Mouse (Mus musculus) forebrain, embryonic 12.5 days (tissue): ENCODE data around the gene Abca7. TPM values are rescaled to one million over a fixed set of nuclear protein-coding genes. Genes with fewer than 3 reads are reported as not detected.
A peak's percentile ranks its signal among the peaks of the same experiment; 100 is the strongest.

Experiments used
- ATAC-seq: fragments of 200-750 bp; cut with Nextera tagmentation; 2 replicates; pipeline ENCODE4 v1.8.0; 2017; ENCODE audit warnings: moderate TSS enrichment; ENCODE audit not compliant: low FRiP score
- H3K27ac ChIP-seq: fragments of 300-500 bp; sonication (generic); 2 replicates; pipeline ENCODE4 v1.5.1; 2016; ENCODE audit warnings: mild to moderate bottlenecking
- H3K27me3 ChIP-seq: fragments of 300-500 bp; sonication (generic); 2 replicates; pipeline ENCODE4 v1.6.1; 2016; ENCODE audit warnings: mild to moderate bottlenecking
- H3K36me3 ChIP-seq: fragments of 300-500 bp; sonication (generic); replicated peaks from 2 replicates; pipeline ENCODE4 v1.6.1; 2016; ENCODE audit warnings: mild to moderate bottlenecking
- H3K4me1 ChIP-seq: fragments of 300-500 bp; sonication (generic); 2 replicates; pipeline ENCODE4 v1.6.1; 2016
- H3K4me2 ChIP-seq: fragments of 300-500 bp; sonication (generic); 2 replicates; pipeline ENCODE4 v1.6.1; 2016; ENCODE audit warnings: mild to moderate bottlenecking, moderate library complexity
- H3K4me3 ChIP-seq: fragments of 300-500 bp; sonication (generic); replicated peaks from 2 replicates; pipeline ENCODE4 v1.5.1; 2016; ENCODE audit warnings: mild to moderate bottlenecking
- H3K9ac ChIP-seq: fragments of 300-500 bp; sonication (generic); 2 replicates; pipeline ENCODE4 v1.6.1; 2016; ENCODE audit warnings: mild to moderate bottlenecking
- H3K9me3 ChIP-seq: fragments of 300-500 bp; sonication (generic); 2 replicates; pipeline ENCODE4 v1.6.1; 2016
- WGBS: fragments of 180-500 bp; shearing (Covaris S2); methylation state at CpG from one replicate; pipeline ENCODE4 v1.1.7; 2016; 5-methylcytosine and 5-hydroxymethylcytosine counted together
- polyA plus RNA-seq: library from polyadenylated mRNA; unstranded; fragments of >200 nt; fragmentation: Nextera tagmentation; extraction: Ambion mirVana; gene quantifications from 2 replicates; pipeline ENCODE4 v1.2.1, GENCODE M21; 2016

Abca7 gene
- polyA plus RNA-seq, 1 experiment from 2014 or later = 5.8 TPM

DNA sequence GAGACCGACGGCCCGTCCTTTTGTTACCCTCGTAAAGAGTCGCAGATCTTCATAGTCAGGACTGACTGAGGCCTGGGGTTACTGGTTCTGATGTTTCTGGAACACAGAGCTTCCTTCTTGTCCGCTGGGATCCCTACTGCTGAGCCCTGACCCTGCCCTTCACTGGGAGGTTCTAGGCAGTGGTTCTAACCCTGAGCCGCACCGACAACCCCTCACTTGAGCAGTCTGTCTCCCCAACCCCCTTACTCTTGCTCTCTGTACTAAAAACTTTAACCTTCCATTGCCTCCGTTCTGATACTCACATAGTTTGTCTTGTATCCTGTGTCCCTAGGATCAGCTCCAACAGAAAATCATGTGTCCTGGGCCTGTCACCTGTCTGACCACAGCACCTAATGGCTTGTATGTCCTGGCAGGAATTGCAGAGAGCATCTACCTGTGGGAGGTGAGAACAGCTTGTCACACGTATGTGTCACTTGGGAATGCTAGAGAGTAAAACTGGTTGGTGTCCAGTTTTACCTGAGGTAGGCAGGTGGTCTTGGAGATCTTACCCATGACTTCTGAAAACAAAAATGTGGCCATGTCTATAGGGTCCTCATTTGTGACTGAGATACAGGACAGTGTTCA, 35.5 kb upstream of the Abca7 start:
- Histone ChIP-seq H3K27me3 (peaks cover 5% of the 10 kb centered on the region; the same call in 1 of the 2 replicates), H3K4me3 (peak overlapping the region; percentile 89), H3K4me1 (peaks cover 16% of the 10 kb centered on the region), H3K9ac (peak overlapping the region; percentile 81), H3K36me3 (peaks cover 44% of the 10 kb centered on the region), H3K4me2 (peak overlapping the region; percentile 80), H3K9me3 (no peaks in the 10 kb centered on the region), H3K27ac (no peak overlapping the region)
- ATAC-seq = no peak
- 15% methylated on average over 10 of the region's 10 CpGs for WGBS

DNA sequence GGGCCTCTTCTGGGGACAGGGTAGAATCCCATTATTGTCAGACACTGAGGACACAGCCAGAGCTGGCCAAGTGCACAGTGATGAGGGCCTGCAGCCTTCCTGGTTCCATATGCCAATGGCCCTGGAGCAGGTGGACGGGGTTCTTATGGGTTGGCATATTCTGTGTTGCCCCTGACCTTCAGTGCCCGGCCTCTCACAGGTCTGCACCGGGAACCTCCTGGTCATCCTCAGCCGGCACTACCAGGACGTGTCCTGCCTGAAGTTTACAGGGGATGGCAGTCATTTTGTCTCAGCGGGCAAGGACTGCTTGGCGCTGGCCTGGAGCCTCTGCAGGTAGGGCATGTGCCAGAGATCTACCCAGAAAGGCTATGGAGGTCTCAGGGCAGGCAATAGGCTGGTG, 31.6 kb upstream of the Abca7 start:
- Histone ChIP-seq H3K9me3 (no peaks in the 10 kb centered on the region), H3K4me1 (peaks cover 10% of the 10 kb centered on the region), H3K9ac (no peak overlapping the region), H3K27ac (no peak overlapping the region), H3K27me3 (peaks cover 11% of the 10 kb centered on the region), H3K4me3 (no peak overlapping the region), H3K4me2 (no peak overlapping the region), H3K36me3 (peaks cover 72% of the 10 kb centered on the region)
- 96% methylated on average over 7 of the region's 7 CpGs for WGBS
- no peak for ATAC-seq

DNA sequence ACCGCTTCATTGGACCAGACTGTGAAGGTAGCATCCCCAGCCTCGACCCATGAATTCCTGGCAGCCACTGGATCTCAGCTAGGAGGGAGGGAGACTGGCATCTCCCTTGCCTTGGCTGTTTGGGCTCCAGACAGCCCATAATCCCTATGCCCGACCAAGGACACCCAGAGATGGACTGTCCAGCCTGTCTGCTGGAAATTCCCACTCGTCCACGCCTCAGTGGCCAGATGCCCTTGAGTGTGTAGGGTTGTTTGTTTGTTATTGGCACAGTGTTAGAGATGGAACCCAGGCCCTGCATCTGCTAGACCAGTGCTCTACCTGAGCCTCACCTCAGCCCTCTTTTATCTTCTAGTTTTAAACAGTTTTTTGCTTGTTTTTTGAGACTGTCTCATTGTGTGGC, 31.0 kb upstream of the Abca7 start:
- Histone ChIP-seq H3K9ac (no peak overlapping the region), H3K27me3 (peaks cover 17% of the 10 kb centered on the region), H3K4me2 (no peak overlapping the region), H3K4me1 (peaks cover 10% of the 10 kb centered on the region), H3K36me3 (peaks cover 72% of the 10 kb centered on the region), H3K9me3 (no peaks in the 10 kb centered on the region), H3K27ac (no peak overlapping the region), H3K4me3 (no peak overlapping the region; the same call in 1 of the 2 replicates)
- WGBS = 87% methylated on average over 5 of the region's 5 CpGs
- no peak for ATAC-seq

DNA sequence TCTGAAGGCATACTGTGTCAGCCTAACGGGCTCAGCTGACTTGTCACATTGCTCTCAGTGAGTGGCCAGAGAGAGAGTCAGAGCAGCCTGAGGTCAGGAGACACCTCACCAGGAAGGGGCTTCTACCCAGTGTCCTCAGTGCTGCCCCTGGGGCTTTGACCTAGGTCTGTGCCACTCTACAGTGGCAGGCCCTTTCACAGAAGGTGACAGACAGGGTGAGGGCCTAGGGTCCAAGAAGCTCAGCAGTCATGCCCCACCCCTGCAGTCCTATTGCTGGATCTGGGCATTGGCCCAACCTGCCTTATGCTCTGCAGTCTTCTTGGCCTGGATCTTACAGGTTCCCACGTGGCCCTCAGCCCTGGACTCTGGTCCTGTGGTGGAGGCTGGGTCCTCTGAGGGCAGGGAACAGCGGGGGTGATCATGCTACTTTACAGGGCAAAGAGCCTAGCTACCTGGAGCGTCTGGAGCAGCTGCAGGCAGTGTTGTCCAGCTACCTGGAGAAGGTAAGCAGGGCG, 29.4 kb upstream of the Abca7 start:
- Histone ChIP-seq H3K27me3 (peaks cover 33% of the 10 kb centered on the region), H3K4me3 (no peak overlapping the region), H3K4me2 (no peak overlapping the region), H3K36me3 (peaks cover 66% of the 10 kb centered on the region), H3K4me1 (peaks cover 8% of the 10 kb centered on the region), H3K9me3 (no peaks in the 10 kb centered on the region), H3K27ac (no peak overlapping the region), H3K9ac (no peak overlapping the region)
- no peak for ATAC-seq
- WGBS = 90% methylated on average over 5 of the region's 5 CpGs

DNA sequence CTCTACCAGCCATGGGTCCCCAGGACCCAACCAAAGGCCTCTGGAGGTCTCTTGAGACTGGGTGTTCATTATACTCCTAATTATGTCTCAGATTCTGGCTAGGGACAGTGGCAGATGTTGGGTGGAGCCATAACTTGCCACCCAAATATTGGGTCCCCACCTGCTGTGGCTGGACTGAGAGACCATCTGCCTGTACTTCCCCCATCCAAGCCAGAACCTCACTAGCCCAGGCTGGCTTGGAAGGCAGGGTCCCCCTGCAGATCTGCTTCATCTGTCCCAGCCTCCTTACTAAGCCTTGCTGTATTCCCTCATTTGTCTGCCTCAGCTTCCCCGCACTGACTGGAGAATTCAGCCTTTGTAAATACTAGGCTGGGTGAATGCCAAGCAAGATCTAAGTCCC, 28.1 kb upstream of the Abca7 start:
- no peak for ATAC-seq
- H3K4me3 ChIP-seq = no peak overlapping the region
- H3K27ac ChIP-seq = no peak overlapping the region
- H3K36me3 ChIP-seq = peaks cover 54% of the 10 kb centered on the region
- 96% methylated on average over 1 of the region's 1 CpGs for WGBS
- no peak overlapping the region for H3K4me2 ChIP-seq
- peaks cover 8% of the 10 kb centered on the region for H3K4me1 ChIP-seq
- no peak overlapping the region for H3K9ac ChIP-seq
- H3K27me3 ChIP-seq = peaks cover 46% of the 10 kb centered on the region
- no peaks in the 10 kb centered on the region for H3K9me3 ChIP-seq

DNA sequence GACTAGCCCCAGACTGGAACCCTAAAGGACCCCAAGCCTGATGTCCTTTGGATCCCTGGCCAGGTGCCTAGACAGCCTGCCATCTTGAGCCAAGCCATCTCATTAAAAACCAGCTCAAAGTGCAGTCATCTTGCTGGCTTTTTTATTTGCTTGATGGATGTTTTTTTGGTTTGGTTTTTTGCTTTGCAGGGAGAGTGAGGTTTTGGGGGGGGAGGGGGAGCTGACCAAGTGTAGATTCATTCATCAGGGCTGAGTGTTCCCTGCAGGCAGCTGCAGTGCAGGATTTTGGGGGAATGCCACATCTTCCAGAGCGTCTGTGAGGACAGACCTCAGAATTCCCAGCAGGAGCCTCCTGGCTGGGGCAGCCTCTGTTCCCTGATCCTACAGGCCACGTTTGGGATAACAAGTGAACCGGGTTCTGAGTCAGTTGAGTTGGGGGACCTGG, 27.1 kb upstream of the Abca7 start:
- peaks cover 51% of the 10 kb centered on the region for H3K27me3 ChIP-seq
- WGBS = 7% methylated on average over 3 of the region's 3 CpGs
- no peak overlapping the region for H3K9ac ChIP-seq
- H3K36me3 ChIP-seq = peaks cover 49% of the 10 kb centered on the region
- H3K4me1 ChIP-seq = peaks cover 8% of the 10 kb centered on the region
- H3K4me2 ChIP-seq = no peak overlapping the region
- no peak overlapping the region for H3K4me3 ChIP-seq
- H3K27ac ChIP-seq = no peak overlapping the region
- H3K9me3 ChIP-seq = no peaks in the 10 kb centered on the region
- ATAC-seq = no peak

DNA sequence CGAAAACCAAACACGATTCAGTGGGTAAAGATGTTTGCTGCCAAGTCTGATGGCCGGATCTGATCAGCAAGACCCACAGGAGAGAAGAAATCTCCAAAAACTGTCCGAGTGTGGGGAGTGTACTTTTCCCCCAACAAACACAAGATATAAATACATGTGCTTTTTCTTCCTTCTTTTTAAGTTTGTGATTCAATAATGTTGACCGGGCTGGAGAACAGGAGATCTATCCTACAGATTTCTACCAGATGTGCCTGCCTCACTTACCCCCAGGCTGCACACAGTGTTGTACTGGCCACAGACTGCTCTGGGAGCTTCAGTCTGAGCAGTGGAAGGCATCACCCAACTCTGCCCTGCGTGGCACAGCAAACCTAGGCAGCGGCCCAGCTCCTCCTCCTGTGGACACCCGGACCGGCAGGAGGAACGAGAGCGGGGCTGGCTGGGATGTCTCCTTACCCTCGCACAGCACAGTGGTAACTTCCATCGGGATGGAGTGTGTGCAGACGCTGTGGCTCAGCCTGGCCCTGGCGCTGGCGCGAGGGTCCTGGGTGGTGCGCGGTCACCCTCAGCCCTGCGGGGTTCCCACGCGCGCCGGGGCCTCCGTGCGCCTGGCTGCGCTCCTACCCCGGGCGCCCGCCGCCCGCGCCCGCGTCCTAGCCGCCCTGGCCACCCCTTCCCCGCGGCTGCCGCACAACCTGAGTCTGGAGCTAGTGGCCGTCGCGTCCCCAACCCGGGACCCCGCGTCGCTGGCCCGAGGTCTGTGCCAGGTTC, 25.7 kb upstream of the Abca7 start, which contains the start of gene Grin3b:
TSS of gene Grin3b (plus strand) at position 301 of the 768 bp plus-strand sequence.
- H3K4me1 ChIP-seq = peaks cover 8% of the 10 kb centered on the region
- ATAC-seq = no peak
- H3K9ac ChIP-seq = peak within 1 kb of the TSS; percentile 21
- H3K4me2 ChIP-seq = peak within 1 kb of the TSS; percentile 57
- peak within 1 kb of the TSS; percentile 37 for H3K4me3 ChIP-seq
- H3K36me3 ChIP-seq = peaks cover 43% of the 10 kb centered on the region
- H3K27me3 ChIP-seq = peaks cover 51% of the 10 kb centered on the region
- no peaks in the 10 kb centered on the region for H3K9me3 ChIP-seq
- H3K27ac ChIP-seq = no peak within 1 kb of the TSS
- WGBS = 8% methylated on average over 47 of the region's 47 CpGs

DNA sequence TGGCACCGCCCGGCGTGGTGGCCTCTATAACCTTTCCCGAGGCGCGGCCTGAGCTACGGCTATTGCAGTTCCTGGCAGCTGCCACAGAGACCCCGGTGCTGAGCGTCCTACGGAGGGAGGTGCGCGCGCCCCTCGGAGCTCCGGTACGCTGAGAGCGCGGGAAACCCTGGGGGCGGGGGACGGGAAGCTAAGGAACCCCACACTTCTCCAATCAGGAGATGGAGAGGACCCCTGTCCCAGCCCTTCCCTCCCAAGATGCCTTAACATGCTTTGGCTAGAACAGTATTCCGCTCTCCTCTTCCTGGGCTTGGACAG, 25.2 kb upstream of the Abca7 start:
- Histone ChIP-seq H3K4me1 (peaks cover 8% of the 10 kb centered on the region), H3K9me3 (no peaks in the 10 kb centered on the region), H3K9ac (peak overlapping the region; percentile 21), H3K4me2 (peak overlapping the region; percentile 57), H3K4me3 (peak overlapping the region; percentile 37), H3K36me3 (peaks cover 43% of the 10 kb centered on the region), H3K27me3 (peaks cover 51% of the 10 kb centered on the region), H3K27ac (no peak overlapping the region)
- 3% methylated on average over 21 of the region's 21 CpGs for WGBS
- ATAC-seq = no peak

DNA sequence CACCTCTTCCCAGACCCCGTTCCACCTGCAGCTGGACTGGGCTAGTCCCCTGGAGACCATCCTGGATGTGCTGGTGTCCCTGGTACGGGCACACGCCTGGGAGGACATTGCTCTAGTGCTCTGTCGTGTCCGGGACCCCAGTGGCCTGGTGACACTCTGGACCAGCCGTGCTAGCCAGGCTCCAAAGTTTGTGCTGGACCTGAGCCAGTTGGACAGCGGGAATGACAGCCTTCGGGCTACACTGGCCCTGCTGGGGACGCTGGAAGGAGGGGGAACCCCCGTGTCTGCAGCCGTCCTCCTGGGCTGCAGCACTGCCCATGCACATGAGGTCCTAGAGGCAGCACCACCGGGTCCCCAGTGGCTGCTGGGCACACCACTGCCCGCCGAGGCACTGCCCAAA, 23.5 kb upstream of the Abca7 start:
- ATAC-seq = no peak
- no peak overlapping the region for H3K27ac ChIP-seq

DNA sequence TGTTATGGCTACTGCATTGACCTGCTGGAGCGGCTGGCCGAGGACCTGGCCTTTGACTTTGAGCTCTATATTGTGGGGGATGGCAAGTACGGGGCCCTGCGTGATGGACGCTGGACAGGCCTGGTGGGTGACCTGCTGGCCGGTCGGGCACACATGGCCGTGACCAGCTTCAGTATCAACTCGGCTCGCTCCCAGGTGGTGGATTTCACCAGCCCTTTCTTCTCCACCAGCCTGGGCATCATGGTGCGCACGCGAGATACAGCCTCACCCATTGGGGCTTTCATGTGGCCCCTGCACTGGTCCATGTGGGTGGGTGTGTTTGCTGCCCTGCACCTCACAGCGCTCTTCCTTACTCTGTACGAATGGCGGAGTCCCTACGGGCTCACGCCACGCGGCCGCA, 22.2 kb upstream of the Abca7 start:
- ATAC-seq = no peak
- Histone ChIP-seq H3K9ac (no peak overlapping the region), H3K27ac (no peak overlapping the region), H3K27me3 (peaks cover 47% of the 10 kb centered on the region), H3K36me3 (peaks cover 48% of the 10 kb centered on the region), H3K9me3 (no peaks in the 10 kb centered on the region), H3K4me2 (no peak overlapping the region), H3K4me1 (peaks cover 8% of the 10 kb centered on the region), H3K4me3 (no peak overlapping the region; the same call in 1 of the 2 replicates)
- 91% methylated on average over 21 of the region's 21 CpGs for WGBS

More for the DNA sequence above, 23.5 kb upstream of the Abca7 start:
- Histone ChIP-seq H3K36me3 (peaks cover 43% of the 10 kb centered on the region), H3K9ac (no peak overlapping the region), H3K4me3 (no peak overlapping the region), H3K4me2 (no peak overlapping the region), H3K27me3 (peaks cover 47% of the 10 kb centered on the region), H3K9me3 (no peaks in the 10 kb centered on the region), H3K4me1 (peaks cover 8% of the 10 kb centered on the region)
- WGBS = 65% methylated on average over 14 of the region's 14 CpGs

DNA sequence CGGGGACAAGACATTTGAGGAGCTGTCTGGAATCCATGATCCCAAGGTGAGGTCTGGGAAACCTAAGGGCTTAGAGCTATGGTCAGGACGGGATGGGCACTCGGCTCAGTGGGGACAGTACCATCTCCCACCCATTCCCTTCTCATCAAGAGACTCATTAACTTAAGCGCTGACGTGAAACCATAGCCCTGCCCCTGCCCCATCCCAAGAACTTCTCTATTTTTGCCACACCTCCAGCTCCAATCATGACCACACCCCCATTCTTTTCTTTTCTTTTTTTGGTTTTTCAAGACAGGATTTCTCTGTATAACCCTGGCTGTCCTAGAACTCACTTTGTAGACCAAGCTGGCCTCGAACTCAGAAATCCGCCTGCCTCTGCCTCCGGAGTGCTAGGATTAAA, 21.6 kb upstream of the Abca7 start:
- peaks cover 54% of the 10 kb centered on the region for H3K36me3 ChIP-seq
- H3K27me3 ChIP-seq = peaks cover 41% of the 10 kb centered on the region
- 89% methylated on average over 8 of the region's 8 CpGs for WGBS
- no peak overlapping the region for H3K9ac ChIP-seq
- peaks cover 8% of the 10 kb centered on the region for H3K4me1 ChIP-seq
- no peak overlapping the region for H3K4me2 ChIP-seq
- H3K27ac ChIP-seq = no peak overlapping the region
- ATAC-seq = no peak
- no peak overlapping the region for H3K4me3 ChIP-seq
- H3K9me3 ChIP-seq = no peaks in the 10 kb centered on the region

DNA sequence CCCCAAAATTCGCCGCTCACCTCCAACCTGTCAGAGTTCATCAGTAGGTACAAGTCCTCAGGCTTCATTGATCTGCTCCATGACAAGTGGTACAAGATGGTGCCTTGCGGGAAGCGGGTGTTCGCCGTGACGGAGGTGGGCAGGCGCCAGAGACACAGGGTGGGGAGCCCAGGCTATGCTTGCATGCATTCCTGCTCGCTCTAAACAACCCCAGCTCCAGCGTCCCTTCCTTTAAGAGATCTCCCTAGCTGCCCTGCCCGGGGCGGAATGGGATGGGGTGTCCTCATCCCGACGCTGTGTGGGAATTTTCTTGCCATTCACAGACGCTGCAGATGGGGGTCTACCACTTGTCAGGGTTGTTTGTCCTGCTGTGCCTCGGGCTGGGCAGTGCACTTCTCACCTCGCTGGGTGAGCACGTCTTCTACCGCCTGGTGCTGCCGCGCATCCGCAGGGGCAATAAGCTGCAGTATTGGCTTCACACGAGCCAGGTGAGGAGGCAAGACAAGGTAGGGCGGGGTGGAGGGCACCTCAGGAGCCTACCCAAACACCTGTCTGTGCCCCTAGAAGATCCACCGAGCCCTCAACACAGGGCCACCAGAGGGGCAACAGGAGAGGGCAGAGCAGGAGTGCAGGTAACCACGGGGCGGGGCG, 20.1 kb upstream of the Abca7 start:
- H3K9me3 ChIP-seq = no peaks in the 10 kb centered on the region
- ATAC-seq = no peak
- no peak overlapping the region for H3K4me3 ChIP-seq
- H3K4me2 ChIP-seq = no peak overlapping the region
- H3K9ac ChIP-seq = no peak overlapping the region
- H3K27me3 ChIP-seq = peaks cover 26% of the 10 kb centered on the region
- 88% methylated on average over 28 of the region's 28 CpGs for WGBS
- H3K27ac ChIP-seq = no peak overlapping the region
- H3K4me1 ChIP-seq = peaks cover 11% of the 10 kb centered on the region
- peaks cover 60% of the 10 kb centered on the region for H3K36me3 ChIP-seq
